Mouse (Mus musculus) limb, embryonic 10.5 days (tissue): ENCODE data around the gene Cyp4f37. TPM values are rescaled to one million over a fixed set of nuclear protein-coding genes. Genes with fewer than 3 reads are reported as not detected.

Experiments
- DNase-seq: peaks from one replicate; pipeline ENCODE4 v3.0.0-alpha.2; 2017; ENCODE audit warnings: low spot score
- H3K27ac ChIP-seq: fragments of 300-500 bp; sonication (generic); 2 replicates; pipeline ENCODE4 v1.5.1; 2016; ENCODE audit warnings: mild to moderate bottlenecking
- H3K27me3 ChIP-seq: fragments of 300-500 bp; sonication (generic); 2 replicates; pipeline ENCODE4 v1.6.1; 2016; ENCODE audit warnings: low read depth, mild to moderate bottlenecking; ENCODE audit not compliant: poor library complexity, severe bottlenecking
- H3K36me3 ChIP-seq: fragments of 300-500 bp; sonication (generic); 2 replicates; pipeline ENCODE4 v1.6.1; 2016; ENCODE audit warnings: mild to moderate bottlenecking, moderate library complexity
- H3K4me1 ChIP-seq: fragments of 300-500 bp; sonication (generic); 2 replicates; pipeline ENCODE4 v1.6.1; 2016
- H3K4me3 ChIP-seq: fragments of 300-500 bp; sonication (generic); 2 replicates; pipeline ENCODE4 v1.5.1; 2016; ENCODE audit warnings: mild to moderate bottlenecking, moderate library complexity
- H3K9me3 ChIP-seq: fragments of 300-500 bp; sonication (generic); replicated peaks from 2 replicates; pipeline ENCODE4 v1.6.1; 2016; ENCODE audit warnings: mild to moderate bottlenecking
- WGBS: fragments of 180-500 bp; shearing (Covaris S2); methylation state at CpG from one replicate; pipeline ENCODE4 v1.1.7; 2016; 5-methylcytosine and 5-hydroxymethylcytosine counted together
- polyA plus RNA-seq: library from polyadenylated mRNA; unstranded; fragments of >200 nt; fragmentation: Nextera tagmentation; extraction: Ambion mirVana; gene quantifications from 2 replicates; pipeline ENCODE4 v1.2.1, GENCODE M21; 2016

Gene Cyp4f37
- polyA plus RNA-seq, 1 experiment from 2014 or later, result not detected

GRCm38 (mm10) chr17:32636341-32636740, 15.2 kb downstream of the Cyp4f37 start:
- Histone ChIP-seq H3K27me3 (no peaks in the 10 kb centered on the region), H3K4me3 (no peak overlapping the region), H3K36me3 (no peaks in the 10 kb centered on the region), H3K9me3 (no peaks in the 10 kb centered on the region), H3K4me1 (peaks cover 4% of the 10 kb centered on the region; the same call in 1 of the 2 replicates), H3K27ac (no peak overlapping the region)
- WGBS, result 66% methylated on average over 3 of the region's 3 CpGs
- DNase-seq, result no peak

DNA sequence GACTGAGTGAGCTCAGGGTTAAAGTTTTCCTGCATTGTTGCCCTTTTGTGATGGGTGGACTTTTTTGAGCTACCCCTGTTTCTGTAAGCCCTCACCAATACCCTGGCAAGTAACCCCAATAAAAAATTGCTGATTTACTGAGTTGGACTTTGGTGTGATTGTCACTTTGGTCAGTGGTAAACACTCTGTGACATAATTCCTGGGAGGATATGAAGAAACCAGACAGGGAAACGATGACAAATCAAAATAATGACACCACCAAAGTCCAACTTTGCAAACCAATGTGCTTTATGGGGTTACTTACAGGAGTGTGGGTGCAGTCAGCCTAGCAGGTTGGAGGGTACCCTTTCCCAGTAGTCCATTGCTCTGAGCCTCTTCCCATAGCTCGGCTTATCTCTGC, 16.0 kb downstream of the Cyp4f37 start:
- no peaks in the 10 kb centered on the region for H3K9me3 ChIP-seq
- DNase-seq, result no peak
- no peak overlapping the region for H3K27ac ChIP-seq
- H3K4me3 ChIP-seq, result no peak overlapping the region
- no peaks in the 10 kb centered on the region for H3K27me3 ChIP-seq
- no peaks in the 10 kb centered on the region for H3K36me3 ChIP-seq
- H3K4me1 ChIP-seq, result peaks cover 4% of the 10 kb centered on the region; the same call in 1 of the 2 replicates
- WGBS, result 82% methylated on average over 2 of the region's 2 CpGs

GRCm38 (mm10) chr17:32646631-32647030, 25.5 kb downstream of the Cyp4f37 start:
- H3K36me3 ChIP-seq, result no peaks in the 10 kb centered on the region
- H3K27ac ChIP-seq, result no peak overlapping the region
- no peak overlapping the region for H3K4me3 ChIP-seq
- no peaks in the 10 kb centered on the region for H3K4me1 ChIP-seq
- no peaks in the 10 kb centered on the region for H3K9me3 ChIP-seq
- DNase-seq, result no peak
- H3K27me3 ChIP-seq, result no peaks in the 10 kb centered on the region
- 89% methylated on average over 4 of the region's 4 CpGs for WGBS

DNA sequence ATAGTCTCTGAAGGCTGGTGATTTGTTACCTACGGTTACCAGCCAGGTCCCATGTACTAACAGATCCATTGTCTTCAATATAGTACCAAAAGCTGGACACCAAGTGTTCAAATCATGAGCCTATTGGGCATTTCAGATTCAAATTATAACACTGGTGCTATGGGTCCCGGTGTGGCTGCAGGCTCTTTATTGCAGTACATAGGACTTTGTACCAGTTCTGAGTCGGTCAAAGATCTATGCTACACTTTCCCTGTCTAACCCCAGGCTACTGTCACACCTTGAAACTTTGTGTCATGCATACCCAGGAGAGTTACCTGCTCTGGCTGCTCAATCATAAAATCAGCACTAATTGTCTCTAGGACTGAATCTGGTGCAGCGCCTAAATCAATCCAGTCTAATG, 32.8 kb downstream of the Cyp4f37 start:
- Histone ChIP-seq H3K36me3 (no peaks in the 10 kb centered on the region), H3K27me3 (no peaks in the 10 kb centered on the region), H3K4me3 (no peak overlapping the region), H3K27ac (no peak overlapping the region), H3K9me3 (no peaks in the 10 kb centered on the region), H3K4me1 (no peaks in the 10 kb centered on the region)
- no peak for DNase-seq
- WGBS, result 98% methylated on average over 4 of the region's 4 CpGs

DNA sequence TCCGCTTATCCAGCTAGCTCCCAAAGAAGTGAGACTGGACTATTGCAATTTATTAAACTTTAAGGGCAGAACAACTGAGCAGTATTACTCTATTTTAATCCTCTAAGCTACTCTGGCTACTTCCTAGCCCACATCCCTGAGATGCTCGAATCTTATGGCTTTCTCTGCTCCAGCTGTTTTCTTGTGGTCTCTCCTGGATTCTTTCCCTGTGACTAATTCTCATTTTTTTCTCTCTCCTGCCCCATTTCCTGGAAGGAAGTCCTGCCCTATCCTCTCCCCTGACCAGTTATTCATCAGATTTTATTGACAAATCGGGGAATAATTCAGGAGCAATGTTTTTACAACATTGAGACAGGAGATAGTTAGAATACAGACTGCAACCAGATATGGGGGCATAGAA, 35.9 kb downstream of the Cyp4f37 start:
- WGBS, result 86% methylated on average over 3 of the region's 3 CpGs
- no peaks in the 10 kb centered on the region for H3K9me3 ChIP-seq
- H3K4me3 ChIP-seq, result no peak overlapping the region
- no peaks in the 10 kb centered on the region for H3K4me1 ChIP-seq
- no peak for DNase-seq
- no peak overlapping the region for H3K27ac ChIP-seq
- H3K36me3 ChIP-seq, result no peaks in the 10 kb centered on the region
- no peaks in the 10 kb centered on the region for H3K27me3 ChIP-seq

DNA sequence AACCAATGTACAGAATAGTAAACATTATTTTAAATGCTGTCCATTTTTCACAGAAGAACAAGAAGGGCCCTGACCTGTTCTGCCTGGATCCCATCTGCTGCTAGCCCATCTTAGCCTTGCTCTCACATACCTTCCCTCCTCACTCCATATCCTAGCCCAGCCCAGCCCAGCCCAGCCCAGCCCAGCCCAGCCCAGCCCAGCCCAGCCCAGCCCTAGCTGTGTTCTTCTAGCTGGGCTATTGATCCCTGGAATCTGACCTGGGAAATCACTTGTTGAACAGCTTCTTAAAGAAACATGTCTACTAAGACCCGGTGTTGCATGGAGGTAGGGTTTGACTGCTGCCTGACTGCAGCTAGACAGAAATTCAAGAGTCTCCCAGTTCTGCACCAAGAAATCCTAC, 37.1 kb downstream of the Cyp4f37 start:
- H3K4me1 ChIP-seq, result no peaks in the 10 kb centered on the region
- H3K36me3 ChIP-seq, result no peaks in the 10 kb centered on the region
- 67% methylated on average over 1 of the region's 1 CpGs for WGBS
- H3K4me3 ChIP-seq, result no peak overlapping the region
- no peak for DNase-seq
- no peaks in the 10 kb centered on the region for H3K9me3 ChIP-seq
- no peaks in the 10 kb centered on the region for H3K27me3 ChIP-seq
- H3K27ac ChIP-seq, result no peak overlapping the region

DNA sequence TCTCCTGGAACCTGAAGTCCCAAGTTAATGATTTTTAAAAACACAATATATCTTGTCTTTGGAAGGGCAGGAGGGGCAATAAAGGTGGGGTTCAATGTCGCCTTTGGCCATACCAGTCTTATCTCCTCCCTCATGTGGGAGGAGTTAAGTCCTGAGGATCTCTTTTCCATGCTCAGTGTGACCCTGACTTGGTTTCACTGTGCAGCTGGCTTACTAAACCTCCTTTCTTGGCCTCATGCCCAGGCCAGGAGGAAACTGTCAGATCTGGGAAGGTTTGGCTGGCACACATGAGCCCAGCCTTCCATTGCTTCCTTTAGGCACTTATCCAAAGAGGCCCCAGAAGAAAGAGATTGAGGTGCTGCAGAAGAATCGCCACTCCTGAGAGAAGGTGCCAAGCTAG, 37.6 kb downstream of the Cyp4f37 start, which contains the start of gene Cyp4f40:
TSS of gene Cyp4f40 (plus strand) at position 189 of the 400 bp plus-strand sequence.
- Histone ChIP-seq H3K4me1 (no peaks in the 10 kb centered on the region), H3K36me3 (no peaks in the 10 kb centered on the region), H3K27me3 (no peaks in the 10 kb centered on the region), H3K9me3 (no peaks in the 10 kb centered on the region), H3K27ac (no peak within 1 kb of the TSS), H3K4me3 (no peak within 1 kb of the TSS)
- 72% methylated on average over 2 of the region's 2 CpGs for WGBS
- no peak for DNase-seq

GRCm38 (mm10) chr17:32673976-32674375, 52.9 kb downstream of the Cyp4f37 start:
- 68% methylated on average over 7 of the region's 7 CpGs for WGBS
- H3K4me1 ChIP-seq, result 0 out of 2 replicates have a peak, but pooled peaks cover 3% of the 10 kb centered on the region
- no peaks in the 10 kb centered on the region for H3K9me3 ChIP-seq
- no peaks in the 10 kb centered on the region for H3K27me3 ChIP-seq
- no peak overlapping the region for H3K27ac ChIP-seq
- no peak overlapping the region for H3K4me3 ChIP-seq
- H3K36me3 ChIP-seq, result no peaks in the 10 kb centered on the region
- DNase-seq, result peak; percentile 36

GRCm38 (mm10) chr17:32676040-32676635, 55.0 kb downstream of the Cyp4f37 start:
- Histone ChIP-seq H3K27ac (no peak overlapping the region), H3K4me3 (no peak overlapping the region), H3K9me3 (no peaks in the 10 kb centered on the region), H3K36me3 (no peaks in the 10 kb centered on the region), H3K4me1 (0 out of 2 replicates have a peak, but pooled peaks cover 3% of the 10 kb centered on the region), H3K27me3 (no peaks in the 10 kb centered on the region)
- 42% methylated on average over 21 of the region's 21 CpGs for WGBS
- DNase-seq, result no peak

GRCm38 (mm10) chr17:32680404-32680803, 59.3 kb downstream of the Cyp4f37 start:
- peaks cover 8% of the 10 kb centered on the region; the same call in 1 of the 2 replicates for H3K4me1 ChIP-seq
- no peak overlapping the region for H3K27ac ChIP-seq
- no peaks in the 10 kb centered on the region for H3K36me3 ChIP-seq
- H3K27me3 ChIP-seq, result no peaks in the 10 kb centered on the region
- H3K4me3 ChIP-seq, result no peak overlapping the region
- 34% methylated on average over 2 of the region's 2 CpGs for WGBS
- peak; percentile 42 for DNase-seq
- no peaks in the 10 kb centered on the region for H3K9me3 ChIP-seq

- no peak for DNase-seq
- WGBS, result 30% methylated on average over 7 of the region's 7 CpGs
Measured at GRCm38 (mm10) chr17:32685048-32685750, 64.1 kb downstream of the Cyp4f37 start, which contains the start of gene Cyp4f15. Gene Cyp4f15, plus strand, starts transcription at chr17:32685627.

More at GRCm38 (mm10) chr17:32685048-32685750, 64.1 kb downstream of the Cyp4f37 start, which contains the start of gene Cyp4f15:
- peaks cover 6% of the 10 kb centered on the region; the same call in 1 of the 2 replicates for H3K4me1 ChIP-seq
- H3K36me3 ChIP-seq, result no peaks in the 10 kb centered on the region
- H3K27me3 ChIP-seq, result no peaks in the 10 kb centered on the region
- 0 out of 2 replicates have a peak within 1 kb of the TSS, but pooled peaks have one; percentile 18 for H3K4me3 ChIP-seq
- H3K9me3 ChIP-seq, result no peaks in the 10 kb centered on the region
- H3K27ac ChIP-seq, result peak within 1 kb of the TSS; percentile 66; the same call in 1 of the 2 replicates
